Mouse (Mus musculus) hindbrain, embryonic 14.5 days (tissue): ENCODE results near the gene Otud7a. TPM values are rescaled to one million over a fixed set of nuclear protein-coding genes. Genes with fewer than 3 reads are reported as not detected.

Source experiments
- ATAC-seq: fragments of 200-750 bp; cut with Nextera tagmentation; 2 replicates; pipeline ENCODE4 v1.8.0; 2017; ENCODE audit warnings: moderate number of reproducible peaks, mild to moderate bottlenecking, moderate TSS enrichment, moderate library complexity; ENCODE audit not compliant: low FRiP score
- DNase-seq: peaks from one replicate; pipeline ENCODE4 v3.0.0-alpha.2; 2015; ENCODE audit warnings: low spot score
- H3K27ac ChIP-seq: fragments of 300-500 bp; sonication (generic); 2 replicates; pipeline ENCODE4 v1.5.1; 2014; ENCODE audit warnings: mild to moderate bottlenecking, moderate library complexity
- H3K27me3 ChIP-seq: fragments of 300-500 bp; sonication (generic); 2 replicates; pipeline ENCODE4 v1.6.1; 2014; ENCODE audit warnings: mild to moderate bottlenecking, low read length, mixed read lengths; ENCODE audit not compliant: control insufficient read depth, insufficient read depth
- H3K36me3 ChIP-seq: fragments of 300-500 bp; sonication (generic); replicated peaks from 2 replicates; pipeline ENCODE4 v1.6.1; 2014; ENCODE audit not compliant: control insufficient read depth, insufficient read depth
- H3K4me1 ChIP-seq: fragments of 300-500 bp; sonication (generic); replicated peaks from 2 replicates; pipeline ENCODE4 v1.6.1; 2014; ENCODE audit warnings: antibody characterized with exemption, low read length, mixed read lengths; ENCODE audit not compliant: control insufficient read depth, insufficient read depth
- H3K4me2 ChIP-seq: fragments of 300-500 bp; sonication (generic); replicated peaks from 2 replicates; pipeline ENCODE4 v1.6.1; 2014; ENCODE audit warnings: mild to moderate bottlenecking, moderate library complexity
- H3K4me3 ChIP-seq: fragments of 300-500 bp; sonication (generic); replicated peaks from 2 replicates; pipeline ENCODE4 v1.5.1; 2014; ENCODE audit warnings: mild to moderate bottlenecking, low read length
- H3K9ac ChIP-seq: fragments of 300-500 bp; sonication (generic); 2 replicates; pipeline ENCODE4 v1.6.1; 2014
- H3K9me3 ChIP-seq: fragments of 300-500 bp; sonication (generic); 2 replicates; pipeline ENCODE4 v1.6.1; 2016; ENCODE audit warnings: low read length; ENCODE audit not compliant: control insufficient read depth
- WGBS: fragments of 180-500 bp; shearing (Covaris S2); extraction: QIAGEN DNeasy Blood & Tissue Kit; methylation state at CpG from one replicate; pipeline ENCODE4 v1.1.7; 2014; 5-methylcytosine and 5-hydroxymethylcytosine counted together
- polyA plus RNA-seq: library from polyadenylated mRNA; unstranded; fragments of >200 nt; fragmentation: Nextera tagmentation; extraction: Ambion mirVana; gene quantifications from 2 replicates; pipeline ENCODE4 v1.2.1, GENCODE M21; 2014

Otud7a gene
- polyA plus RNA-seq, 1 experiment from 2014 or later = 3.7 TPM

GRCm38 (mm10) chr7:63483091-63483490, 38.5 kb downstream of the Otud7a start:
- H3K4me1 ChIP-seq = no peaks in the 10 kb centered on the region
- no peak overlapping the region for H3K9ac ChIP-seq
- no peak overlapping the region for H3K27ac ChIP-seq
- no peak overlapping the region for H3K4me2 ChIP-seq
- no peaks in the 10 kb centered on the region for H3K9me3 ChIP-seq
- 94% methylated on average over 2 of the region's 2 CpGs for WGBS
- H3K4me3 ChIP-seq = no peak overlapping the region
- DNase-seq (no peak), ATAC-seq (no peak)
- no peaks in the 10 kb centered on the region for H3K27me3 ChIP-seq
- no peaks in the 10 kb centered on the region for H3K36me3 ChIP-seq

- Histone ChIP-seq H3K4me1 (no peaks in the 10 kb centered on the region), H3K27ac (no peak overlapping the region), H3K9me3 (no peaks in the 10 kb centered on the region), H3K36me3 (no peaks in the 10 kb centered on the region), H3K27me3 (no peaks in the 10 kb centered on the region), H3K9ac (no peak overlapping the region), H3K4me3 (no peak overlapping the region), H3K4me2 (no peak overlapping the region)
- 78% methylated on average over 9 of the region's 9 CpGs for WGBS
- no peak for DNase-seq
- ATAC-seq = no peak
Observed at GRCm38 (mm10) chr7:63497051-63497547, 52.5 kb downstream of the Otud7a start.

GRCm38 (mm10) chr7:63504202-63504601, 59.7 kb downstream of the Otud7a start:
- Histone ChIP-seq H3K27ac (no peak overlapping the region), H3K4me3 (no peak overlapping the region), H3K4me1 (no peaks in the 10 kb centered on the region), H3K9ac (no peak overlapping the region), H3K27me3 (no peaks in the 10 kb centered on the region), H3K36me3 (no peaks in the 10 kb centered on the region), H3K4me2 (no peak overlapping the region), H3K9me3 (no peaks in the 10 kb centered on the region)
- ATAC-seq (peak; percentile 47; the same call in 1 of the 2 replicates), DNase-seq (peak; percentile 45)
- WGBS = 33% methylated on average over 2 of the region's 2 CpGs

GRCm38 (mm10) chr7:63508079-63508478, 63.5 kb downstream of the Otud7a start:
- DNase-seq (no peak), ATAC-seq (no peak)
- no peak overlapping the region for H3K9ac ChIP-seq
- no peaks in the 10 kb centered on the region for H3K9me3 ChIP-seq
- no peak overlapping the region for H3K27ac ChIP-seq
- no peaks in the 10 kb centered on the region for H3K36me3 ChIP-seq
- H3K4me2 ChIP-seq = no peak overlapping the region
- no peak overlapping the region for H3K4me3 ChIP-seq
- H3K4me1 ChIP-seq = no peaks in the 10 kb centered on the region
- 79% methylated on average over 2 of the region's 2 CpGs for WGBS
- no peaks in the 10 kb centered on the region for H3K27me3 ChIP-seq

GRCm38 (mm10) chr7:63509825-63510224, 65.3 kb downstream of the Otud7a start:
- H3K4me2 ChIP-seq = no peak overlapping the region
- H3K4me1 ChIP-seq = no peaks in the 10 kb centered on the region
- ATAC-seq = peak; percentile 49; the same call in 1 of the 2 replicates
- 52% methylated on average over 1 of the region's 1 CpGs for WGBS
- H3K27me3 ChIP-seq = no peaks in the 10 kb centered on the region
- no peak overlapping the region for H3K9ac ChIP-seq
- H3K4me3 ChIP-seq = no peak overlapping the region
- DNase-seq = peak; percentile 49
- H3K27ac ChIP-seq = no peak overlapping the region
- no peaks in the 10 kb centered on the region for H3K36me3 ChIP-seq
- H3K9me3 ChIP-seq = no peaks in the 10 kb centered on the region

GRCm38 (mm10) chr7:63511458-63511857, 66.9 kb downstream of the Otud7a start:
- H3K4me2 ChIP-seq = no peak overlapping the region
- H3K9ac ChIP-seq = no peak overlapping the region
- ATAC-seq = no peak
- no peak for DNase-seq
- H3K4me1 ChIP-seq = no peaks in the 10 kb centered on the region
- H3K27me3 ChIP-seq = no peaks in the 10 kb centered on the region
- H3K4me3 ChIP-seq = no peak overlapping the region
- H3K9me3 ChIP-seq = no peaks in the 10 kb centered on the region
- no peaks in the 10 kb centered on the region for H3K36me3 ChIP-seq
- H3K27ac ChIP-seq = no peak overlapping the region

- 81% methylated on average over 2 of the region's 2 CpGs for WGBS
- H3K9me3 ChIP-seq = no peaks in the 10 kb centered on the region
- no peak overlapping the region for H3K9ac ChIP-seq
- no peak overlapping the region for H3K4me3 ChIP-seq
- H3K4me2 ChIP-seq = no peak overlapping the region
- no peaks in the 10 kb centered on the region for H3K36me3 ChIP-seq
- no peaks in the 10 kb centered on the region for H3K27me3 ChIP-seq
- H3K4me1 ChIP-seq = no peaks in the 10 kb centered on the region
- ATAC-seq (no peak), DNase-seq (no peak)
- no peak overlapping the region for H3K27ac ChIP-seq
Observed at GRCm38 (mm10) chr7:63512561-63512960, 68.0 kb downstream of the Otud7a start.

GRCm38 (mm10) chr7:63516141-63516895, 71.8 kb downstream of the Otud7a start:
- H3K27ac ChIP-seq = no peak overlapping the region
- H3K9ac ChIP-seq = no peak overlapping the region
- no peak overlapping the region for H3K4me2 ChIP-seq
- H3K9me3 ChIP-seq = no peaks in the 10 kb centered on the region
- WGBS = 94% methylated on average over 5 of the region's 5 CpGs
- H3K4me1 ChIP-seq = no peaks in the 10 kb centered on the region
- ATAC-seq = no peak
- no peak for DNase-seq
- H3K36me3 ChIP-seq = no peaks in the 10 kb centered on the region
- H3K27me3 ChIP-seq = no peaks in the 10 kb centered on the region
- H3K4me3 ChIP-seq = no peak overlapping the region

GRCm38 (mm10) chr7:63520299-63520698, 75.7 kb downstream of the Otud7a start:
- ATAC-seq = no peak
- 82% methylated on average over 1 of the region's 1 CpGs for WGBS
- no peak for DNase-seq
- Histone ChIP-seq H3K27me3 (no peaks in the 10 kb centered on the region), H3K4me3 (no peak overlapping the region), H3K9ac (no peak overlapping the region), H3K4me1 (no peaks in the 10 kb centered on the region), H3K4me2 (no peak overlapping the region), H3K9me3 (no peaks in the 10 kb centered on the region), H3K27ac (no peak overlapping the region), H3K36me3 (no peaks in the 10 kb centered on the region)
